Mouse (Mus musculus) CD4-positive helper T cell, adult 2 months (primary cell): ENCODE results near the gene Tex35.
A peak's percentile ranks its signal among the peaks of the same experiment; 100 is the strongest.

Experiments
- DNase-seq: peaks from one replicate; pipeline ENCODE4 v3.0.0-alpha.2; 2012; ENCODE audit warnings: low read depth, missing footprints, low spot score

Gene Tex35

DNA sequence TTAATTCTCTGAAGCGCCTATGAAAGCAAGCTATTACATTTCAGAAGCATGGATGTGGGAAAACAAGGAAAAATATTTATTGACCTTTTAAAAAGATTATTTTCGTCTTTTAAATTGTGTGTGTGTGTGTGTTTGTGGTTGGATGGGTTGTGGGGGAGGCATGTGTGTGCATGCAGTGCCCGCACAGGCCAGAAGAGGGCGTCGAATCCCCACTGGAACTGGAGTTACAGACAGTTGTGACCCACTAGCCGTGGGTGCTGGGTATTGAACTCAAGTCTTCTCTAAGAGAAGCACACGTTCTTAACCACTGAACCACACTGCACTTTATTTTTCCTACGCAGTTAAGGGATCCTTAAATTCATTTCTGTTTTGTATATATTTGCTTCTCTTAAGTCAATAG, 26.5 kb downstream of the Tex35 start:
- DNase-seq = no peak

DNA sequence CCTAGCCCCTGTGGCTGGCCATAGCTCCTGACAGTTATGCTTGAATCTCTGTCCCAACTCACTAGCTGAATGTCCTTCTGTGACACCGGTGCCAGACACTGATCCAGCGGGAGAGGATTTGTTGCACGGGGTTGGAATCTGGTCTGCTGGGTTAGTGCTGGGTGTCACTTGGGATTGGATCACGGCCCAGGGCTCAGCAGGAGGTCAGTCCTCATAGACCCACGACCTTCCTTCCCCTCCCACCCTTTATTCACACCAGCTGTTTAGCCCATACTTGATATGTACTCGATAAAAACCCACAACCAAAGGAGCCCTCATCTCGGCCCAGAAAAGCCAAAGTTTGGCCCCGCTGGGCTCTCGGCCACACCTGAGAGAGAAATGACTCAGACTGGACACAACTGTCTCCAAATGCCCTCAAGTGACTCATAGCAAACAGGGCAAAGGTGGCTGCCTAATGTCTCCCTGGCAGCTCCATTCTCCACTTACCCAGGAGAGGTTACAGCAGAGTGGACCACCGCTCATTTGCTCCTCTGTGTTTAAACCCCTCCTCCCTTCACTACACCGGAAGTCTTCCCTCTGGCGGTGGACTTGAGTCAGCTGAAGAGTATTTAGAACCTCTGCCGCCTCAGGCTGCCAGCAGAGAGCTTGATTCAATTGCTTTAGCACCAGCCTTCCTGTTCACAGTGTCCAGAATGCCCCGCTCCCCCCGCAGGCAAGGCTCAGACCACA, 27.2 kb downstream of the Tex35 start:
- no peak for DNase-seq

DNA sequence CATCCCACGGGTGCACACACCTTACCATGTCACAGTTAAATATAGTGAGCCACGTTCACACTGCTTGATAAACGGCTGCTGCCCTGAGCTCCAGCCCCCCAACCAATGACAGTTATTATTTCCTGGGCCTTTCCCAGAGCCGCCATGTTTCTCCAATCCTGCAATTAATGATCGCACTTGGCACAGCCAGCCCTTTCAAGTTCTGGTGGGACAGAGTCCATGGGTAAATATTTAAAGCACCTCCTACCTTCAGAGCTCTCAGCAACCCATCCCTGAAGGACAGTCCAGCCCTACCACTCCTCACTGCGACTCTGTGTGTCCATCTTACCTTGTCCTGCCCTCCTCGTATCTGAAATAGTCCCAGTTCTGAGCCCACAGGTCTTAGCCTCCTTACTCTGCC, 28.4 kb downstream of the Tex35 start:
- DNase-seq = no peak

DNA sequence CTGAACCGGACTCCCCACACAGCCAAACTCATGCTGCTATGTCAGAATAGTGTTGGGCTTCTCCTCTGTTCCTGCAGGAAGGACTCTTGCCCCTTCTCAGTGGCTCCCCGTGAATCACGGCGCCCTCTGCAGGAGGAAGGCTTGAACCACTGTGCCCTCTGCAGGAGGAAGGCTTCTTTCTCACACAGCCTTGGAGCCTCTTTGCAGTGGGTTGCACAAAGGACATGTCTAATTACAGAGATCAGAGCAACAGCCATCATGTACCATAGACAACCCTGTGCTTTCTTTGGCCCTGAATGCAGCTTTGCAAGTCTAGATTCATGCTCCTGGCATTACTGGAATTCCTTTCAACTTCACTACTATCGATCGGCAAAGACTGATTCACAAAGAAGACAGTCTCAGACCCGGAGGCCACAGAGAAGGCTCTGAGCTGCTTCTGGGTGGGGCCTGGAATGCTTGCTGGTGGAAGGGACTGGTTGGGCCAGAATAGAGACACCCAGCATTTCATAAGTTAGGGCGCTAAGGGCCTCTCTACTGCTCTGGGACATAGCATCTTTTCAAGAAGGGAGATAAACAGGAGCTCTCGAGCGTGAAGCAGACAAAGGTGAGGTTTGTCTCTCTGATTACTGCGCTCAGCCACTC, 29.0 kb downstream of the Tex35 start:
- peak; percentile 27 for DNase-seq

DNA sequence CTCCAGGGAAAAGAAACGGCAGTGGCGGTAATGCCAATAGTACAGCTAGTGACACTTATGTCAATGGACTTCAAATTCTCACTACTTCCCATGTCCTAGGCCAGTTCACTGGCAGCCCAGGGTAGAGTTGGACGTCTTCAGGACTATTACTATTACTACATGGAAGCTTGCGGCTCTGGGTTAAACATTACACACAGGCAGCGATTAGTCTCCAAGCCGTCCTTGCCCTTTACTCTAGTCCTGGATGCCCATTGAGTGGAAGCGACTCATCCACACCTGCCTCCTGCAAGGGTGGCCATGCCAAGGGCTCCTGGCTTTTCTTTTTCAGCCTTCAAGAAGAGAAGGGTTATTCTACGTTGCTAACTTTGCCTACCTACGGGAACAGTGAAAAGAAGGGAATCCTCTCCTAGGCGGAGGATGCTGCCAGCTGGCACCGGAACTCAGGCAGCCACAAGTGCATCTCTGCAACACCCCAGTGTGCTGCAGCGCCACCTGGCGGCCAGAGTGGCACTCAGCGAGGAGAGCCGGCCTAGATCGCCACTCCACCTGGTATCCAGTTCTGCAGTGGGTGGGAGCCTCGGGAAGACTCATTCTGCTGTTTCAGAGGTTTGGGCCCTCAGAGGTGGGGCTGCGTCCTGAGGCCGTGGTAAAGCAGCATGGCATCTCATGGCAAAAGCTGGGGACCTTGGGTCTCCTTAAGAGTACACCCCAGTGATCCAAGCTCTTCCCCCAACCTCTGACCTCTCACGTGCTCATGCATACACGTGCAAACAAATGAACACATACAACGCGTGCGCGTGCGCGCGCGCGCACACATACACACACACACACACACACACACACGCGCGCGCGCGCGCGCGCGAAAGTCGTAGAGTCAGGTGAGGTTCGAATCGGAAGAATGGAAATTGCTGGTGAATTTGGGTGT, 31.4 kb downstream of the Tex35 start:
- DNase-seq = peak; percentile 82

DNA sequence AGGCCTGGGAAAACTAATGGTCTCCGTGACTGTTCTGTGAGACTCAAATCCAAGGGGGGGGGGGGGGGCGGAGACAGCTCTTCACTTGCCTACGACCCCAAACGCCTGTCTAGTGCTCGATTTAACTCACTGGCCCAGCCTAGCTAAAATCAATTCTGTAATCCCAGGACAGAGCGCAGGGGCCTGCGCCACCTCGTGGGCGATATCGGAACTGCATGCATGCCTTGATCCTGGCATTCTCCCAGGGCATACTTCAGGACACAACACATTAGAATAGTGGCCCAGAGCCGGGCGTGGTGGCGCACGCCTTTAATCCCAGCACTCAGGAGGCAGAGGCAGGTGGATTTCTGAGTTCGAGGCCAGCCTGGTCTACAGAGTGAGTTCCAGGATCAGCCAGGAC, 32.2 kb downstream of the Tex35 start:
- DNase-seq = peak; percentile 76

DNA sequence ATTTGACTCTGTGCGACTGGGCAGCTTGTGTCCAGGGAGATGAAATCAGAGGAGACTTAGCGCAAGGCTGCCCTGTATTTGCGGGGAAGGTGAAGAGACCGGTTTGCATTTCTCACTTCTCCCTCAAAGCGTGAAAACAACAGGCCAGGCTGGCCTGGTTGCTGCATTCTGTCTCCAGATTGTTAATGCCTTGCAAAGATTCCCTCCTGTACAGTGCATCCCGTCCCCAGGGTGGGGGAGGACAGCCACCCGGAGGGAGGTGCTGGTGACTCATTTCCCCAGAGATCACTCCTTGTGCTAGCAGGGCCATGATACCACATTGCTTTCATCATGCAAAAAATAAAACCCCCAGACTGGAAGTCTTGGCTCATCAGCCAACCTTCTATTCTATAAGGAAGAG, 33.5 kb downstream of the Tex35 start:
- no peak for DNase-seq

DNA sequence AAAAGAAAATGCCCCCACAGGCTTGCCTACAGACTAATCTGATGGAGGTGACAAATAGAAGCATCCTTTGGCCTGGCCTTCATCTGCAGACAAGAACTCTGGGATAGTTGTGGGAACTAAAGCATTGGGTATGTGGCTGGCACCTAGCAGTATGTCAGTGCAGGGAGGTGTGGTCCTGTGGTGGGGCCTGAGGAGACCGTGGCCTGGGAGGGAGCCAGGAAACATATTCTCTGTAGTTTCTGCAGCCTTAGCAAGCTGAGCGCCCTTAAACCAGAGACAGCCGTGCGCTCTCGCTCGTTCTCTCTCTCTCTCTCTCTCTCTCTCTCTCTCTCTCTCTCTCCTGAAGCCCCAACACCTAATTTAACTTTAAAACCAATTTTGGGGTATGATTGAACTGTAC, 34.1 kb downstream of the Tex35 start:
- no peak for DNase-seq

DNA sequence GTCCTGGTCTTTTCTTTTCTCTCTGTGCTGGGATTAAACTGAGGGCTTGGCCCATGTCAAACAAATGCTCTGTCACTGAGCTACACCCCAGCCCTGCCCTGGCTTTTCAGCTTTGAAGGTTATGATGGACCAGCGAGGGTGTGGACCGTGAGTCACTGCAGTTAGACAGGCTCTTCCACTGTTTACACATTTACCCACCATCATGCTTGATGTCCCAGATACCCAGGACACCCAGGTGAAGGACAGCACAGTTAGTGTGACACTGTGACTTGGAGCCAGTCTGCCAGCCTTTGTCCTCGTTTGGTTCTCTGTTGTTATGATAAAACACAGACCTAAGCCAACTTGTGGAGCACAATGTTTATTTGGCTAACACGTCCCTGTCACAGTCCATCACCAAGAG, 34.9 kb downstream of the Tex35 start:
- DNase-seq = no peak

DNA sequence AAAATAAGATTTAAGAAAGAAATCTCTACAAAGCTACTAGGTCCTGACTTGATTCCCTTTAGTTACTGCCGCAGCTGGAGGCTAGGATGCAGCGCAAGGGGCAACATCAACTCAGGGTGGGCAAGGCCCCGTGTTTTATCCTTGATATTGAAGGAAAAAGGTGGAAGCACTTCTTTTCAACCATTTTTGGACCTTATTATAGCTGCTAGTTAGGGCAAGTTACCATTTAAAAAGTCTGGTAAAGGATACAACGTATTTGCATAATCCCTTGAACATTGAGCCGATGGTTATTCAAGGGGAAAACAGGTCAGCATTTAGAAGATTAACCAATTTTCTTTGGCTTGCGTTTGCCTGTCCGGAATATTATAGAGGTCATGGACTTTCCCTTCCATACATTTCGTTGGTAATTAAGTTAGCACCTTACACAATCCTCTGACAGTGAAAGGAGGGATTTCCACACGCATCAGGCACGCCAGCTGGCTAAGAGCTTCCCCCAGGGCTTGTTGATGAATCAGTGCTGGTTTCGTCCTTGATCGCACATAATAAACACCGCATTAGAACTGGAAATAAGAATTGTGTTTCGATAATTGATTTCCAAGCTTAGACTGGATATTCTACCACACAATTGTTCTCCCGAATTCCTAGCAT, 39.2 kb downstream of the Tex35 start:
- DNase-seq = no peak

DNA sequence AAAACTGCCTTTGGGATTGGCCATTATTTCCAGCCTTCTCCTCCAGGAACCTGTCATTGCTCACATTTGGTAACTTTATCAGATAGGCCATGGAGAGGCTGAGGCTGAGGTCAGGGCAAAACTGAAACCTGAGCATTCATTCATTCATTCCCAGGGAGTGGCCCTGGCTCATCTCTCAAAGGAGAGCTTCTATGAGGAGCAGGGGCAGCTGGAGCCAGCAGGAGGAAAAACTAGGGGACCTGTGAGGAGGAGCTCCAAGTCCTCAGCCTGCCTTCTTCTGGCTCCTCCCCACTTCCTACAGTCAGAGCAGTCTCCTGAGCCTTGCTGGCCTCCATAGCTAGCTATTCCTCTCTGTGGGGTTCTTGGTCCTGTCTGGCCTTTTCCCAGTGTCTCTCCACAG, 40.2 kb downstream of the Tex35 start:
- DNase-seq = no peak

DNA sequence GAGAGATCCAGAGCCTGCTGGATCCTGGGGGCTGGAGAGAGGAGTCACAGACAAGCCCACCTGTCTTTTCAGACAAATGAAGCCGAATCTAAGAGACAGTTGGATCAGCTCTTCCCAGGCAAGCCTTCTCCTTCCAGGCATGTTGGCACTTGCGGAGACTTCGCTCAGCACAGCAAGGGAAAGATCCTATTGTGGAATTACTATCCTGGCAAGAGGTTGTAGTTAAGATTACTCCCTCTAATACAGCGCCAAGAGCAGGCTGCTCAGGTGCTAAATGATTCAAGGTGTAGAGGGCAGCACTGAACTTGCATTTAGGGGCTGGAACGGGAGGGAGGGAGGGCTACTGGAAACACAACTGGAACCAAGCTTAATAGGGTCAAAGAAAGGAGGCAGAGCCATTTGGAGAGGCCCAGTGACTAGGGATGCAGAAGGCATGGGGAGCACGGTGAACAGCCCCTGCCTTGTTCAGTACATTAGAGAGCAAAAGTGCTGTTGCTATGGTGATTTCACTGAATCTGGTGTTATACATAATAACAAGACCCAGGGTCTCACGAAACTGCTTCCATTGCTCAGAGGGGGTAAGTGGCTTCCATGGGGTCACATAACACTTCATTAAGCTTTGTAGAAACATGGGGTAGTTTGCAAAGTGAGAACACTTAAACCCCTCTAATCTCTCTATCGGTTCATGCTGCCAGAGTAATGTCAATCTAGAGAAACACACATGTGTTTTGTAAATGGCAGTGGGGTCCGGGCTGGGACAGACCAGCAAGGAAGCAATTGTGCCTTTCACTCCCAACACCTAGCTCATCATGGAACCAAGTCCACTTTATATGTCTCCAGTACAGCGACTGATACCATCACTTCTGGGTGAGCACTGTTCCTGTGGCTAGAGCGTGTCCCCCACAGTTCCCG, 42.4 kb downstream of the Tex35 start:
- DNase-seq = no peak

DNA sequence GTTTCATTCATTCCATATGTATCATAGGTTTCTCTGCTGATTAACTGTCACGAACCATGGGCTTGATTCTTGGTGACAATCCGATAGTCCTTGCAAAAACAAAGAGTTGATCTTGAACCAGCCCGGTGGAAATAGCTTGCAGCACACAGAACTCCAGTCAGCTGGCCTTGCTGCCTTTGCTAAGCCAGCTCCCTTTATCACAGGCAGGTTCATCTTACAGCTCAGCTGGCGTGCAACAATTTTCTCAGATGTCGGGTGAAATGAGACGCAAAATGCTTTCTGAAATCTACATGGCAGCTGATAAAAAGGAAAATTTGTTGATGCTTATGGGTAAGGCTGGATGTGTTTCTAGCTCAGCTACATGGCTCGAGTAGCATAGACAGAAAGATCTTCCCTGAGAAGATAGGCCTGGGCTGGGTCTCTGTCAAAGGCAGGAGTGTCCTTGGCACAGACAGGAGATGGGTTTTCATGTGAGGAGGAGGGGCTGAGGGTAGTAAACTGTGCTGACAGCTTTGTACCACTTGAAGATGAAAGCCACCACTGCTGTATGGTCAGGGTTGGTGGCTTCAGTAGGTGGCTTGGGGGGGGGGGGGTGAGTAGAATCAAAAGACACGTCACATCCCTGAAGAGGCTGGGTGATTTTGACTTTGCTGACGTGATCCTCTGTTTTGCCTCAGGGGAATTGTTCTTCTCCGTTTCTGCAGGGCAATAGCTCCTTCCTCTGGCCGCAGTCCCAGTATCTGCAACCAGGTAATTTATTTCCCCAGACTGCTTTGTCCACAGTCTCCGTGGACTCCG, 45.0 kb downstream of the Tex35 start:
- DNase-seq = no peak

DNA sequence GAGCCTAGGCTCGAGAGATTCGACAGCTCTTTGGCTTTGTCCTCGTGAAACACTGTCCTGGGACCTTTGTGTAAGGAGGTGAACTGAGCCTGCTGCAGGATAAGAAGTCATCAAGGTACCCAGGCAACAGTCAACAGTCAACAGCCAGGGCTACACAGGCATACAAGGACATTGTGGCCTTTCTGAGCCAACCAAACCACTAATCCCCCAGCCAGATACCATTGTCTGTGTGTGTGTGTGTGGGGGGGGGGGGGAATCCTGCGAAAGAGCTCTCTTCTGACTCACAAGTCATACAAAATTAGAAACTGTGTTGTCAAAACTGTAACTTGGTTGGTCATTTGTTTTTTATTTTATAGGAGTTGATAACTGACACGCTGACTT, 46.0 kb downstream of the Tex35 start:
- no peak for DNase-seq

DNA sequence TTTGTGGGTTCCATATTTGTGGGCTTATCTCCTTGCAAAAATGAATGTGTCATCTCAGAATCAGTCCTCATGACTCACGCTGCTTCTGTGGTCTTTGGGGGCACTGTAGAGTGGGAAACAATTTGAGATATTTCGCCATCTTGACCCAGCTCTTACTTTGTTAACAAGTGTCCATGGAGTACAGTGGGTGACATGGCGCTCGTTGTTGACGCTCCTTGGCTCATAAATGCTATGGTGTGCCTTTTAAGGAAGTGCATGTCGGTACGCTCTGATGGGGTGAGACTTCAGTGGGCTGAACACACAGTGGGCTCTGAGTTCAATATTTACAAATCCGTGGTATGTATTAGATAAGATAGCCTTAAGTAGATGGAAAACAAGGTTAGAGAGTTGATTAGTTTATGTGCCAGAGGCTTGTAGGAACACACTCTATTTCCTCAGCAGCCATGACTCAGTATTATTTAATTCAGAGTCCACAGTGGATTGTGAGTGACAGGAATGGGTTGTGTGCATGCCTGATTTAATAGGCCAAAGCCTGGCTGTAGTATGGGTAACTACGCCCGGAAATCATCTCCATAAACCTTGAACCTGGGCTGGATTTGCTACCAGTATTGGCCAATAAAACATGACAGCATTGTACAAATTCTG, 46.6 kb downstream of the Tex35 start:
- DNase-seq = no peak

DNA sequence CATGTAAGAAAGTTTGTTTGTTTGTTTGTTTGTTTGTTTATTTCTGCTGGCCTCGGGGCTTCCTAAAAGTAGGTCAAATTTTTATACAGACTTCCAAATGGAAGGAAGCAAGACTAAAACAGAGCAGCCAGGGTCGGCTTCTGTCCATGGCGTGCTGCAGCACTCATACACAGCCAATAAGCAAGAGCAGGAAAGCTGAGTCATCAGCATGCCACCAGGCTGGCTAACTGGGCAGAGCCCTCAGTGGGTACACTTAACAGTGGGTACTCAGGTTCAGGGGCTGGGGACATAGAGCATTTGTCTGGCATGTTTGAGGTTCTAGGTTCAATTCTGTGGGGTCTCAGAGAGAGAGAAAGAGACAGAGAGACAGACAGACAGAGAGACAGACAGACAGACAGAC, 47.3 kb downstream of the Tex35 start:
- no peak for DNase-seq

DNA sequence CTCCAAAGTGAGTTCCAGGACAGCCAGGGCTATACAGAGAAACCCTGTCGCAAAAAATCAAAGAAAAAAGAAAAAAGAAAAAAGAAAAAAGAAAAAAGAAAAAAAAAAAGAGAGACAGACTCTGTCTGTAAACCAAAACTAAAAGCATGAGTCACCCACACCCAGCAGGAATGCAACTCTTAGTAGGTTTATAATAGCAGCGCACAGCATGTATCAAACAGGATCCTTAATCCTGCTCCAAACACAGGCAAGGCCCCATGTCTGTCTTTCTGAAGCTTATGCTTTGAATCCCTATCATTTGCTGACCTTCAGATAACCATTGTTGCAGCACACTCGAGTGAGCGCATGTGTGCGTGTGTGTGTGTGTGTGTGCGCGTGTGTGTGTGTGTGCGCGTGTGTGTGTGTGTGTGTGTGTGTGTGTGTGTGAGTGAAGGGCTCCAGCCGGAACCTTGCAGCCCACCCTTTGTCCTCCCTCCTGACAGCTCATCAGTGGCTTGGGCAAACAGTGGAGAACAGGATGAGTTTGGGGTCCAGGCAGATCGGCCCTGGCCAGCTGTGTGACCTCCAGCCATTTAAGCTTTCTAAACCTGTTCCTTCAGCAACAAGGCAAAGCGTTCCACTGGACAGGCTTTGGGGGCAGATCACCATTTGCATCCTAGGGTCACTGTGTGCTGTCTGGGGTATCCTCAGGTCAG, 47.9 kb downstream of the Tex35 start:
- DNase-seq = no peak

DNA sequence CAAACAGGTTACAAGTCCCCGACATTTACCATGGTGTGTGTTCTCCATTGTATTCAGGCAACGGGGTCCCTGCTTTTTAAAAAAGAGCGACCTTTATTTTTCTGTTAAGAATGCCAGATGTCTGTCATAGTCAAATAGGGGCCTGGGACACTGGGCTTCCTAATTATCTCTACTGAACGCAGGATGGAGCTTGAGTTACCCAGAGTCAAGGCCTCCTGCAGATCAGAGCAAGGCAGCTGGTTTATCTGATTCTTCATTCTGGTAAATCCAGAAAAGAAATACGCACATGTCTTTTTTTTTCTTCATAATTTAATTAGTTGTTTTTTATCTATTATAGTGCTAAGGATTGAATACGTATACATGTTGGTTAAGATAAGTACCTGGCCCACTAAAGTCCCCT, 52.6 kb downstream of the Tex35 start:
- no peak for DNase-seq

DNA sequence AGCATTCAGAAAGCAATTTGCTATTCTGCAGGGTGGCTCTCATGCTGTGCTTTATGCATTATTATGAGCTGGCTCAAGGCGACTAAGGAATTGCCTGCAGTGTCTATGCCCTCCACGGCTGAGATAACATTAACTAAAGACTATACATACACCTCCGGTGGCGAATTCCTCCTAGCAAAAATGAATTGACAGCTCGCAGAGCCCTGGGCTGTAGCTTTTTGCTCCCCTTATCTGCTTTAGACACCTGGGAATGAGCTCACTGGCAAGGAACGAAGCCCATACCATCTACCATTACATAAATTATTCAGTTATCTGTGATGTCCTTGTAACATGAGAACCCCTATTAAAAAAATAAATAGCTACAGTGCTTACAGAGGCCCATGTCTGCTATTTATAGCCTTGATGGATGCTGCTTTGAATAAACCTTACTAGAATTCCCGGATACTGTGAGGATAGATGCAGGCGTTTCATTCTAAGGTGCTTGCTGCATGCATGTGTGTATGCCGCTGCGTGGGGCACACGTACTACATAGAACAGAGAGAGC, 53.1 kb downstream of the Tex35 start:
- DNase-seq = no peak
